8 mouse cellular contexts compared by ENCODE assay signal in the genomic region with DNA sequence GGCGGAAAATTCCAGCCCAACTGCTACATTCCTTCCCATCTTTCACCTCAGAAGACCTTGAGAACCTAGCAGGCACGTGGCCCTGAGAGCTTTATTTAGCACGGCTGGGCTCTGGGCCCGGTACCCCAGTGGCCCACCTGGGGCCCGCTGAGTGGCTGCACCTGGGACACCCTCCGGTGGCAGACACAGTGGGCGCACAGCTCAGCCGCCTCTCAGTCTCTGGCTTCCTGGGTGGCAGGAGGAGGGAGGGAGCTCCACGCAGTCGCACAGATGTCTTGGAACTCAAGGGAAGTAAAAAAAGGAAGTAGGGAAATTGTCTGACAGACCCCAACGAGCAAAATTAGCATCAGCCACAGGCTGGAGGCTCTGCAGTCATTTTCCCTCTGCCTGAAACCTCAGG.
DNase-seq lines count a peak whose midpoint lies in the region; ATAC-seq and TF ChIP-seq lines count a peak whose summit lies in the region.

No protein-coding gene starts in this region.

- ATAC-seq in intestine, embryonic 14.5 days (replicated peaks; ENCODE audit: low FRiP score, low TSS enrichment, low read depth) = no peak
- no peak for ATAC-seq in intestine, postnatal 0 days

- 20% methylated on average over 11 of the region's 11 CpGs for whole genome bisulfite sequencing in intestine, embryonic 14.5 days
- 24% methylated on average over 11 of the region's 11 CpGs for WGBS in intestine, postnatal 0 days

- no peaks in the 10 kb centered on the region for H3K27me3 ChIP-seq in intestine, embryonic 14.5 days (replicated peaks; ENCODE audit: control insufficient read depth, insufficient read depth, low read length)
- no peaks in the 10 kb centered on the region for H3K27me3 ChIP-seq in intestine, postnatal 0 days (replicated peaks; ENCODE audit: control insufficient read depth, insufficient read depth, low read length)

- H3K9me3 ChIP-seq in intestine, embryonic 14.5 days (ENCODE audit: control insufficient read depth, low read length) = no peaks in the 10 kb centered on the region
- no peaks in the 10 kb centered on the region for H3K9me3 ChIP-seq in intestine, postnatal 0 days (ENCODE audit: control insufficient read depth)

- H3K9ac ChIP-seq in intestine, embryonic 14.5 days (ENCODE audit: low read length) = no peak overlapping the region
- no peak overlapping the region for H3K9ac ChIP-seq in intestine, postnatal 0 days (ENCODE audit: low read depth, low read length)

- DNase-seq in intestine, embryonic 14.5 days (ENCODE audit: low spot score) = no peak
- peak; percentile 50 to 56 for DNase-seq in cerebellum, postnatal 25 days
- DNase-seq in heart, postnatal 36 days = peak; percentile 11 to 33
- peak; percentile 15 to 38 for DNase-seq in layer of hippocampus, postnatal 25 days (ENCODE audit: extremely low spot score in 1 of 2, low spot score in 1 of 2)
- DNase-seq in right cerebral cortex, adult 2 months (ENCODE audit: low spot score in 2 of 2) = peak; percentile 65 to 71
- DNase-seq in MN1 (ENCODE audit: low spot score) = no peak
- DNase-seq in lung, postnatal 25 days (ENCODE audit: low spot score) = no peak

- intact Hi-C loops in heart, postnatal 36 days (cut with DNase I) = no loop called here

- H3K4me1 ChIP-seq in intestine, embryonic 14.5 days (replicated peaks; ENCODE audit: control insufficient read depth, insufficient read depth, low read length) = no peaks in the 10 kb centered on the region
- no peaks in the 10 kb centered on the region for H3K4me1 ChIP-seq in intestine, postnatal 0 days (replicated peaks; ENCODE audit: control insufficient read depth, insufficient read depth, low read length)

- H3K36me3 ChIP-seq in intestine, embryonic 14.5 days (ENCODE audit: control insufficient read depth, insufficient read depth, low read length) = no peaks in the 10 kb centered on the region
- H3K36me3 ChIP-seq in intestine, postnatal 0 days (ENCODE audit: control insufficient read depth, insufficient read depth) = no peaks in the 10 kb centered on the region

- no peak for TF ChIP-seq CTCF in intestine, postnatal 0 days (IDR thresholded peaks at IDR 0.05; ENCODE audit: low read depth)

- no peak overlapping the region for H3K4me3 ChIP-seq in intestine, embryonic 14.5 days (ENCODE audit: low read depth, low read length)
- H3K4me3 ChIP-seq in intestine, postnatal 0 days (ENCODE audit: low read depth, low read length) = no peak overlapping the region

- no peak overlapping the region for H3K27ac ChIP-seq in intestine, embryonic 14.5 days (ENCODE audit: low read depth)
- H3K27ac ChIP-seq in intestine, postnatal 0 days (ENCODE audit: low read depth, low read length) = no peak overlapping the region

- peak overlapping the region; percentile 3; the same call in 1 of the 2 replicates for H3K4me2 ChIP-seq in intestine, embryonic 14.5 days (ENCODE audit: low read length)
- no peak overlapping the region for H3K4me2 ChIP-seq in intestine, postnatal 0 days (replicated peaks; ENCODE audit: low read depth)

Comparison
In these comparisons a context has a peak if more than half of its experiments do, and no peak if none do; other contexts are left out.
1. DNase-seq: peak in cerebellum, postnatal 25 days (2 of 2), heart, postnatal 36 days (2 of 2), layer of hippocampus, postnatal 25 days (2 of 2) and right cerebral cortex, adult 2 months (2 of 2); none in intestine, embryonic 14.5 days (single experiment), MN1 (single experiment) and lung, postnatal 25 days (single experiment).